Mouse (Mus musculus) right cerebral cortex, adult 18-20 months (tissue): ENCODE measurements around the gene Sh3tc1.

ENCODE experiments used
- DNase-seq: peaks from one replicate; pipeline ENCODE4 v3.0.0; 2022; ENCODE audit warnings: mixed read lengths

The Sh3tc1 gene

GRCm38 (mm10) chr5:35751016-35751415 lies 11.2 kb upstream of the Sh3tc1 start:
- no peak for DNase-seq

GRCm38 (mm10) chr5:35750026-35750425 lies 10.2 kb upstream of the Sh3tc1 start:
- no peak for DNase-seq

GRCm38 (mm10) chr5:35749416-35749815 lies 9.6 kb upstream of the Sh3tc1 start:
- no peak for DNase-seq

- peak; percentile 61 for DNase-seq
These were observed 7.1 kb upstream of the Sh3tc1 start for GRCm38 (mm10) chr5:35746910-35747309.

- DNase-seq, result no peak
These were observed 5.6 kb upstream of the Sh3tc1 start for GRCm38 (mm10) chr5:35745406-35745805.

- DNase-seq, result peak; percentile 65
These were observed 4.4 kb upstream of the Sh3tc1 start for GRCm38 (mm10) chr5:35743990-35744722.

- no peak for DNase-seq
These were observed 3.6 kb upstream of the Sh3tc1 start for GRCm38 (mm10) chr5:35743238-35743951.

GRCm38 (mm10) chr5:35741225-35741820 lies 1.5 kb upstream of the Sh3tc1 start:
- no peak for DNase-seq

GRCm38 (mm10) chr5:35740716-35741115 lies 929 bp upstream of the Sh3tc1 start:
- no peak for DNase-seq

GRCm38 (mm10) chr5:35739005-35739404 lies 782 bp downstream of the Sh3tc1 start:
- no peak for DNase-seq

- DNase-seq, result no peak
These were observed 2.4 kb downstream of the Sh3tc1 start for GRCm38 (mm10) chr5:35737231-35737901.

- DNase-seq, result no peak
These were observed 6.3 kb downstream of the Sh3tc1 start for GRCm38 (mm10) chr5:35733523-35733922.

GRCm38 (mm10) chr5:35731006-35731405 lies 8.8 kb downstream of the Sh3tc1 start:
- DNase-seq, result no peak

GRCm38 (mm10) chr5:35730552-35730951 lies 9.2 kb downstream of the Sh3tc1 start:
- no peak for DNase-seq

GRCm38 (mm10) chr5:35729844-35730243 lies 9.9 kb downstream of the Sh3tc1 start:
- DNase-seq, result no peak

GRCm38 (mm10) chr5:35728957-35729460 lies 10.8 kb downstream of the Sh3tc1 start:
- peak; percentile 57 for DNase-seq

GRCm38 (mm10) chr5:35728344-35728956 lies 11.3 kb downstream of the Sh3tc1 start:
- DNase-seq, result no peak

- no peak for DNase-seq
These were observed 12.3 kb downstream of the Sh3tc1 start for GRCm38 (mm10) chr5:35727447-35727846.

- DNase-seq, result no peak
These were observed 13.9 kb downstream of the Sh3tc1 start for GRCm38 (mm10) chr5:35725840-35726239.

- DNase-seq, result no peak
These were observed 15.9 kb downstream of the Sh3tc1 start for GRCm38 (mm10) chr5:35723900-35724299.

GRCm38 (mm10) chr5:35722654-35723053 lies 17.1 kb downstream of the Sh3tc1 start:
- no peak for DNase-seq

GRCm38 (mm10) chr5:35721933-35722332 lies 17.9 kb downstream of the Sh3tc1 start:
- DNase-seq, result no peak

GRCm38 (mm10) chr5:35719880-35720279 lies 19.9 kb downstream of the Sh3tc1 start:
- DNase-seq, result no peak
